Mouse (Mus musculus): ENCODE data around the gene Slco2b1. TPM values are rescaled to one million over a fixed set of nuclear protein-coding genes. Genes with fewer than 3 reads are reported as not detected.
"Not testable (repeated sequence)": the region's sequence is repeated elsewhere in the genome, so short reads cannot be mapped to it uniquely, and the experiment has no call there.

The Slco2b1 gene
- polyA plus RNA-seq, 1 experiment from 2014 or later: 0.18 TPM

GRCm38 (mm10) chr7:99707038-99707595, 4.0 kb downstream of the Slco2b1 start:
- Histone ChIP-seq H3K27me3 (peaks cover 18% of the 10 kb centered on the region; the same call in 1 of the 2 replicates), H3K4me3 (replicated peaks) (no peak overlapping the region), H3K9ac (no peak overlapping the region), H3K36me3 (replicated peaks) (no peaks in the 10 kb centered on the region), H3K27ac (replicated peaks) (no peak overlapping the region), H3K9me3 (replicated peaks) (no peaks in the 10 kb centered on the region), H3K4me2 (no peak overlapping the region), H3K4me1 (replicated peaks) (no peaks in the 10 kb centered on the region)
- no peak for ATAC-seq (ENCODE audit: insufficient read depth)
- 15% methylated on average over 4 of the region's 4 CpGs for WGBS (ENCODE audit: insufficient replicate concordance)

GRCm38 (mm10) chr7:99706341-99707037, 4.7 kb downstream of the Slco2b1 start:
- H3K4me1 ChIP-seq (replicated peaks): no peaks in the 10 kb centered on the region
- WGBS (ENCODE audit: insufficient replicate concordance): 15% methylated on average over 4 of the region's 4 CpGs
- H3K36me3 ChIP-seq (replicated peaks): no peaks in the 10 kb centered on the region
- H3K4me3 ChIP-seq (replicated peaks): no peak overlapping the region
- no peaks in the 10 kb centered on the region for H3K9me3 ChIP-seq (replicated peaks)
- H3K4me2 ChIP-seq: no peak overlapping the region
- no peak overlapping the region for H3K27ac ChIP-seq (replicated peaks)
- H3K9ac ChIP-seq: no peak overlapping the region
- H3K27me3 ChIP-seq: peaks cover 18% of the 10 kb centered on the region; the same call in 1 of the 2 replicates
- ATAC-seq (ENCODE audit: insufficient read depth): no peak

GRCm38 (mm10) chr7:99704736-99705519, 6.2 kb downstream of the Slco2b1 start:
- no peak overlapping the region for H3K4me2 ChIP-seq
- no peak for ATAC-seq (ENCODE audit: insufficient read depth)
- H3K4me3 ChIP-seq (replicated peaks): no peak overlapping the region
- H3K9me3 ChIP-seq (replicated peaks): no peaks in the 10 kb centered on the region
- no peak overlapping the region for H3K9ac ChIP-seq
- no peaks in the 10 kb centered on the region for H3K4me1 ChIP-seq (replicated peaks)
- no peak overlapping the region for H3K27ac ChIP-seq (replicated peaks)
- 62% methylated on average over 3 of the region's 3 CpGs for WGBS (ENCODE audit: insufficient replicate concordance)
- H3K36me3 ChIP-seq (replicated peaks): no peaks in the 10 kb centered on the region
- H3K27me3 ChIP-seq: peaks cover 14% of the 10 kb centered on the region; the same call in 1 of the 2 replicates

- Histone ChIP-seq H3K9ac (no peak overlapping the region), H3K27me3 (no peaks in the 10 kb centered on the region), H3K9me3 (replicated peaks) (no peaks in the 10 kb centered on the region), H3K36me3 (replicated peaks) (no peaks in the 10 kb centered on the region), H3K4me3 (replicated peaks) (no peak overlapping the region), H3K4me2 (no peak overlapping the region), H3K27ac (replicated peaks) (no peak overlapping the region), H3K4me1 (replicated peaks) (no peaks in the 10 kb centered on the region)
- 36% methylated on average over 6 of the region's 6 CpGs for WGBS (ENCODE audit: insufficient replicate concordance)
- no peak for ATAC-seq (ENCODE audit: insufficient read depth)
These were observed 8.9 kb downstream of the Slco2b1 start for GRCm38 (mm10) chr7:99702201-99702600.

GRCm38 (mm10) chr7:99700641-99701040, 10.5 kb downstream of the Slco2b1 start:
- 48% methylated on average over 4 of the region's 4 CpGs for WGBS (ENCODE audit: insufficient replicate concordance)
- H3K4me1 ChIP-seq (replicated peaks): no peaks in the 10 kb centered on the region
- H3K4me3 ChIP-seq (replicated peaks): no peak overlapping the region

GRCm38 (mm10) chr7:99699709-99700151, 11.4 kb downstream of the Slco2b1 start:
- no peak for ATAC-seq (ENCODE audit: insufficient read depth)
- no peaks in the 10 kb centered on the region for H3K4me1 ChIP-seq (replicated peaks)
- H3K4me2 ChIP-seq: no peak overlapping the region
- WGBS (ENCODE audit: insufficient replicate concordance): 66% methylated on average over 3 of the region's 3 CpGs
- H3K9ac ChIP-seq: no peak overlapping the region
- H3K9me3 ChIP-seq (replicated peaks): no peaks in the 10 kb centered on the region
- no peaks in the 10 kb centered on the region for H3K36me3 ChIP-seq (replicated peaks)
- no peak overlapping the region for H3K4me3 ChIP-seq (replicated peaks)
- H3K27ac ChIP-seq (replicated peaks): no peak overlapping the region
- H3K27me3 ChIP-seq: no peaks in the 10 kb centered on the region

More at GRCm38 (mm10) chr7:99700641-99701040, 10.5 kb downstream of the Slco2b1 start:
- no peak overlapping the region for H3K9ac ChIP-seq
- no peak overlapping the region for H3K27ac ChIP-seq (replicated peaks)
- no peak overlapping the region for H3K4me2 ChIP-seq
- H3K27me3 ChIP-seq: no peaks in the 10 kb centered on the region
- no peaks in the 10 kb centered on the region for H3K36me3 ChIP-seq (replicated peaks)
- no peak for ATAC-seq (ENCODE audit: insufficient read depth)
- no peaks in the 10 kb centered on the region for H3K9me3 ChIP-seq (replicated peaks)

- Histone ChIP-seq H3K27ac (replicated peaks) (no peak overlapping the region), H3K27me3 (no peaks in the 10 kb centered on the region), H3K9me3 (replicated peaks) (no peaks in the 10 kb centered on the region), H3K4me1 (replicated peaks) (no peaks in the 10 kb centered on the region), H3K4me2 (no peak overlapping the region), H3K36me3 (replicated peaks) (no peaks in the 10 kb centered on the region), H3K9ac (no peak overlapping the region), H3K4me3 (replicated peaks) (no peak overlapping the region)
- 54% methylated on average over 3 of the region's 3 CpGs for WGBS (ENCODE audit: insufficient replicate concordance)
- ATAC-seq (ENCODE audit: insufficient read depth): no peak
These were observed 12.0 kb downstream of the Slco2b1 start for GRCm38 (mm10) chr7:99699106-99699505.

GRCm38 (mm10) chr7:99698576-99698975, 12.6 kb downstream of the Slco2b1 start:
- no peak overlapping the region for H3K4me3 ChIP-seq (replicated peaks)
- no peaks in the 10 kb centered on the region for H3K4me1 ChIP-seq (replicated peaks)
- no peaks in the 10 kb centered on the region for H3K9me3 ChIP-seq (replicated peaks)
- ATAC-seq (ENCODE audit: insufficient read depth): no peak
- no peak overlapping the region for H3K4me2 ChIP-seq
- H3K27me3 ChIP-seq: no peaks in the 10 kb centered on the region
- H3K9ac ChIP-seq: no peak overlapping the region
- H3K36me3 ChIP-seq (replicated peaks): no peaks in the 10 kb centered on the region
- H3K27ac ChIP-seq (replicated peaks): no peak overlapping the region
- 75% methylated on average over 3 of the region's 3 CpGs for WGBS (ENCODE audit: insufficient replicate concordance)

GRCm38 (mm10) chr7:99695471-99696057, 15.6 kb downstream of the Slco2b1 start:
- no peaks in the 10 kb centered on the region for H3K4me1 ChIP-seq (replicated peaks)
- no peaks in the 10 kb centered on the region for H3K27me3 ChIP-seq
- H3K36me3 ChIP-seq (replicated peaks): no peaks in the 10 kb centered on the region
- H3K27ac ChIP-seq (replicated peaks): no peak overlapping the region
- no peaks in the 10 kb centered on the region for H3K9me3 ChIP-seq (replicated peaks)
- no peak overlapping the region for H3K4me3 ChIP-seq (replicated peaks)
- H3K4me2 ChIP-seq: no peak overlapping the region
- no peak overlapping the region for H3K9ac ChIP-seq
- 57% methylated on average over 8 of the region's 8 CpGs for WGBS (ENCODE audit: insufficient replicate concordance)
- ATAC-seq (ENCODE audit: insufficient read depth): no peak

- 45% methylated on average over 5 of the region's 5 CpGs for WGBS (ENCODE audit: insufficient replicate concordance)
- not testable (repeated sequence) for H3K9ac ChIP-seq; ATAC-seq (ENCODE audit: insufficient read depth); H3K27ac ChIP-seq (replicated peaks); H3K4me3 ChIP-seq (replicated peaks); H3K27me3 ChIP-seq; H3K36me3 ChIP-seq (replicated peaks); H3K4me2 ChIP-seq; H3K4me1 ChIP-seq (replicated peaks); H3K9me3 ChIP-seq (replicated peaks)
These were observed 16.7 kb downstream of the Slco2b1 start for GRCm38 (mm10) chr7:99694424-99694823.

- Histone ChIP-seq H3K9ac (no peak overlapping the region), H3K36me3 (replicated peaks) (no peaks in the 10 kb centered on the region), H3K27ac (replicated peaks) (no peak overlapping the region), H3K4me2 (no peak overlapping the region), H3K27me3 (no peaks in the 10 kb centered on the region), H3K9me3 (replicated peaks) (no peaks in the 10 kb centered on the region), H3K4me1 (replicated peaks) (no peaks in the 10 kb centered on the region), H3K4me3 (replicated peaks) (no peak overlapping the region)
- 83% methylated on average over 3 of the region's 3 CpGs for WGBS (ENCODE audit: insufficient replicate concordance)
- no peak for ATAC-seq (ENCODE audit: insufficient read depth)
These were observed 17.2 kb downstream of the Slco2b1 start for GRCm38 (mm10) chr7:99693976-99694375.
